Mouse (Mus musculus) stomach, embryonic 14.5 days (tissue): Measurements from ENCODE around the gene Rpa1. TPM values are rescaled to one million over a fixed set of nuclear protein-coding genes. Genes with fewer than 3 reads are reported as not detected.

ENCODE experiments used
- ATAC-seq: fragments of 200-750 bp; cut with Nextera tagmentation; 2 replicates; pipeline ENCODE4 v1.8.0; 2017; ENCODE audit warnings: low read depth, moderate TSS enrichment; ENCODE audit not compliant: insufficient number of reproducible peaks, insufficient read depth, low FRiP score
- H3K27ac ChIP-seq: fragments of 300-500 bp; sonication (generic); 2 replicates; pipeline ENCODE4 v1.5.1; 2014; ENCODE audit warnings: mild to moderate bottlenecking, low read length, moderate library complexity, mixed read lengths
- H3K27me3 ChIP-seq: fragments of 300-500 bp; sonication (generic); 2 replicates; pipeline ENCODE4 v1.6.1; 2014; ENCODE audit warnings: low read length, control low read depth, mixed read lengths; ENCODE audit not compliant: control insufficient read depth, insufficient read depth
- H3K36me3 ChIP-seq: fragments of 300-500 bp; sonication (generic); 2 replicates; pipeline ENCODE4 v1.6.1; 2014; ENCODE audit warnings: mild to moderate bottlenecking, control low read depth, low read length, moderate library complexity, mixed read lengths; ENCODE audit not compliant: control insufficient read depth, insufficient read depth
- H3K4me1 ChIP-seq: fragments of 300-500 bp; sonication (generic); 2 replicates; pipeline ENCODE4 v1.6.1; 2014; ENCODE audit warnings: low read length, control low read depth, mixed read lengths; ENCODE audit not compliant: control insufficient read depth, insufficient read depth
- H3K4me2 ChIP-seq: fragments of 300-500 bp; sonication (generic); replicated peaks from 2 replicates; pipeline ENCODE4 v1.6.1; 2014; ENCODE audit warnings: low read depth, low read length, control low read depth
- H3K4me3 ChIP-seq: fragments of 300-500 bp; sonication (generic); 2 replicates; pipeline ENCODE4 v1.5.1; 2014; ENCODE audit warnings: low read depth, low read length, control low read depth
- H3K9ac ChIP-seq: fragments of 300-500 bp; sonication (generic); replicated peaks from 2 replicates; pipeline ENCODE4 v1.6.1; 2014; ENCODE audit warnings: low read depth, mild to moderate bottlenecking, control low read depth, low read length, moderate library complexity, mixed read lengths
- H3K9me3 ChIP-seq: fragments of 300-500 bp; sonication (generic); 2 replicates; pipeline ENCODE4 v1.6.1; 2016; ENCODE audit warnings: low read depth, low read length, control low read depth; ENCODE audit not compliant: control insufficient read depth
- WGBS: fragments of 180-500 bp; shearing (Covaris S2); extraction: QIAGEN DNeasy Blood & Tissue Kit; methylation state at CpG from one replicate; pipeline ENCODE4 v1.1.7; 2014; 5-methylcytosine and 5-hydroxymethylcytosine counted together
- polyA plus RNA-seq: library from polyadenylated mRNA; unstranded; fragments of >200 nt; fragmentation: Nextera tagmentation; extraction: Ambion mirVana; gene quantifications from 2 replicates; pipeline ENCODE4 v1.2.1, GENCODE M21; 2014

Gene Rpa1
- polyA plus RNA-seq, 1 experiment from 2014 or later: 121 TPM

DNA sequence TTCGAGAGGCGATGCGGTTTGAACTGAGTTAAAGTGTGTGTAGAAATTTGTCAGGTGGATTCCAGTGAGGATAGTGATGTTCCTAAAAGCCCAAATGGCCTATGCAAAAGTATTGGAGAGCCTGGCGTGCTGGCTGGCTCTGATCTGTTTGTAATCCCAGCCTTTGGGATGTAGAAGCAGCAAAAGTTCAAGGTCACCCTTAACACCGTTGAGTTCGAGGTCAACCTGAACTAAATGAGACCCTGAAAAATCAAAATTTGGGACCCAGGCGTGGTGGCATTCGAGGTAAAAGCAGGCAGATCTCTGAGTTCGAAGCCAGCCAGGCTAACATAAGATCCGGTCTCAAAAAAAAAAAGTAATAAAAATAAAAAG is 752 bp upstream of the Rpa1 start:
- Histone ChIP-seq H3K4me3 (peak overlapping the region; percentile 86), H3K4me2 (peak overlapping the region; percentile 83), H3K9ac (peak overlapping the region; percentile 80), H3K4me1 (peaks cover 13% of the 10 kb centered on the region; the same call in 1 of the 2 replicates), H3K36me3 (no peaks in the 10 kb centered on the region), H3K9me3 (no peaks in the 10 kb centered on the region), H3K27me3 (no peaks in the 10 kb centered on the region), H3K27ac (peak overlapping the region; percentile 66; the same call in 1 of the 2 replicates)
- WGBS: 42% methylated on average over 10 of the region's 10 CpGs
- ATAC-seq: no peak

DNA sequence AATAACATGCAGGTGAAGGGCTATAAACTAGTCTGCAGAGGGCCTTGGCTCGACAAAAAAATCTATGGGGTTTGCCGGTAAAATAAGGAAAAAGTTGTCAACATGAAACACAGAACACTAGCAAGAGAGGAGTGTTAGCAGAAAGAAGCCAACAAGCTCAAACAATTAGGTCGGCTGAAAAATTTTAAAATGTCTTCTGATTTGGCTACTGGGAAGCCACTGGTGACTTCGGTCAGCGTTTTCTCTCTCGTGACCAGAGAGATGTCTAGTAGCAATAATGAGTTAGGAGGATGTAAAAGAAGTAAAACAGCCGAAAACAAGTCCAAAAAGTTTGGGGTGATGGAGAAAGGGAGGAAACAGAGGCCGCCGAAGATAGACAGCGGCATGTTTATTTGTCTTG is 528 bp downstream of the Rpa1 start:
- Histone ChIP-seq H3K4me2 (peak overlapping the region; percentile 83), H3K9me3 (no peaks in the 10 kb centered on the region), H3K27me3 (no peaks in the 10 kb centered on the region), H3K4me1 (peaks cover 15% of the 10 kb centered on the region; the same call in 1 of the 2 replicates), H3K4me3 (peak overlapping the region; percentile 86), H3K36me3 (no peaks in the 10 kb centered on the region), H3K27ac (peak overlapping the region; percentile 49; the same call in 1 of the 2 replicates), H3K9ac (peak overlapping the region; percentile 76)
- whole genome bisulfite sequencing: under 1% methylated on average over 10 of the region's 10 CpGs
- ATAC-seq: no peak

DNA sequence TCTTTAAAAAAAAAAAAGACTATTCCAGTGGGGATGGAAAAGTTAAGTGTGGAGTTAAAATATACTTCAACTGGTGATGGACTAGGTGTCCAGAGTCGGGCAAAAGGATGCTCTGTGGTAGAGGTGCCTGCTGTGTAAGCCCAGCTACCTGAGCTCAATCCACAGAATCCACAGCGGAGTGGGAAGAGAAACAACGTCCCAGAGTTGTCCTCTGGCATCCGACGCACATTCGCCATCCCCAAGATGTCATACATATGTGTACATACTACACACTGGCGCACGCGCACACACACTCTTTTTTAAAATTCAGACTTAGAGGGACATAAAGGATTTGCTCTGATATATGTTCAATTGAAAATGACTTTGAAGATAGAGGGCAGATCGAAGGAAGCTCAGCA is 937 bp downstream of the Rpa1 start:
- Histone ChIP-seq H3K27ac (no peak overlapping the region), H3K36me3 (no peaks in the 10 kb centered on the region), H3K27me3 (no peaks in the 10 kb centered on the region), H3K4me1 (peaks cover 15% of the 10 kb centered on the region; the same call in 1 of the 2 replicates), H3K4me2 (peak overlapping the region; percentile 83), H3K4me3 (peak overlapping the region; percentile 86), H3K9ac (peak overlapping the region; percentile 76), H3K9me3 (no peaks in the 10 kb centered on the region)
- 37% methylated on average over 10 of the region's 10 CpGs for WGBS
- ATAC-seq: no peak

- no peaks in the 10 kb centered on the region for H3K9me3 ChIP-seq
- WGBS: 49% methylated on average over 3 of the region's 4 CpGs
- H3K27me3 ChIP-seq: no peaks in the 10 kb centered on the region
- peak overlapping the region; percentile 83 for H3K4me2 ChIP-seq
- no peaks in the 10 kb centered on the region; the same call in 1 of the 2 replicates for H3K36me3 ChIP-seq
- no peak for ATAC-seq
- H3K4me3 ChIP-seq: peak overlapping the region; percentile 9; the same call in 1 of the 2 replicates
- H3K27ac ChIP-seq: no peak overlapping the region
- H3K9ac ChIP-seq: 0 out of 2 replicates have a peak overlapping the region, but pooled peaks have one; percentile 21
- peaks cover 15% of the 10 kb centered on the region; the same call in 1 of the 2 replicates for H3K4me1 ChIP-seq
Measured at GRCm38 (mm10) chr11:75346556-75347187, 1.5 kb downstream of the Rpa1 start.

DNA sequence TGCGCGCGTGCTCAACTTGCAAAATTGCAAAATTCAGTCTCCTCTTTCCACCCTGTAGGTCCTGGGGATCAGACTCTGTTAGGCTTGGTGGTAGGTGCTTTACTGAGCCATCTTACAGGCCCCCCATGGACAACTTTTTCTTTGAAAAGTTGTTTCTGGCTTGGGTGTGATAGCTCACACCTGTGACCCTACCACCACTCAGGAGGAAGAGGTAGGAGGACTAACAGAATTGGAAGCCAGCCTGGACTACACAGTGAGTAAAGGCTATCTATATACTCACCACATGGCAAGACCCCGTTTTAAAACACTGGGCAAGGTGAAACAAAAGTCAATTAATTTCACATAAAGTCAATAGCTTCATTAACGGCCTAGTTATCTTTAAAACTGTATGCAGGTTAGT is 3.4 kb downstream of the Rpa1 start:
- no peak overlapping the region for H3K4me3 ChIP-seq
- 91% methylated on average over 5 of the region's 5 CpGs for WGBS
- no peak overlapping the region for H3K9ac ChIP-seq
- H3K27ac ChIP-seq: no peak overlapping the region
- H3K36me3 ChIP-seq: peaks cover 13% of the 10 kb centered on the region; the same call in 1 of the 2 replicates
- no peak overlapping the region for H3K4me2 ChIP-seq
- H3K9me3 ChIP-seq: no peaks in the 10 kb centered on the region
- peaks cover 15% of the 10 kb centered on the region; the same call in 1 of the 2 replicates for H3K4me1 ChIP-seq
- H3K27me3 ChIP-seq: no peaks in the 10 kb centered on the region
- no peak for ATAC-seq

DNA sequence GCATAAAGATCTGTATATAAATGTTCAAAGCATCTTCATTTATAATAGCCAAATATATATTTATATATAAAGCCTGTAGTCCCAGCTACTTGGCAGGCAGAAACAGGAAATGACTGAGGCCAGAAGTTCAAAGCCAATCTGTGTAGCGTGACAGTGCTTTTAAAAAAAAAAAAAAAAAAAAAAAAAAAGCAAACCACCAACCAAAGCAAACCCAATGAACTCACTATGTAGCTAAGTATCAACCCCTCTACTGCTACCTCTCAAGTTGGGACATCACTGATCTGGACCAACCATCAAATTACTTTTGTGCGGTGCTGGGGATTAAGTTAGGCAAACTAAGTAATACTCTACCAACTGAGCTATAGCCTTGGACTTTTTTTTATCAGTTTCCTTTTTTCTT is 4.0 kb downstream of the Rpa1 start:
- no peak for ATAC-seq
- peaks cover 15% of the 10 kb centered on the region; the same call in 1 of the 2 replicates for H3K4me1 ChIP-seq
- no peak overlapping the region for H3K27ac ChIP-seq
- no peaks in the 10 kb centered on the region for H3K27me3 ChIP-seq
- WGBS: 61% methylated on average over 2 of the region's 2 CpGs
- H3K9ac ChIP-seq: no peak overlapping the region
- no peak overlapping the region for H3K4me2 ChIP-seq
- peaks cover 16% of the 10 kb centered on the region; the same call in 1 of the 2 replicates for H3K36me3 ChIP-seq
- H3K9me3 ChIP-seq: no peaks in the 10 kb centered on the region
- no peak overlapping the region for H3K4me3 ChIP-seq

DNA sequence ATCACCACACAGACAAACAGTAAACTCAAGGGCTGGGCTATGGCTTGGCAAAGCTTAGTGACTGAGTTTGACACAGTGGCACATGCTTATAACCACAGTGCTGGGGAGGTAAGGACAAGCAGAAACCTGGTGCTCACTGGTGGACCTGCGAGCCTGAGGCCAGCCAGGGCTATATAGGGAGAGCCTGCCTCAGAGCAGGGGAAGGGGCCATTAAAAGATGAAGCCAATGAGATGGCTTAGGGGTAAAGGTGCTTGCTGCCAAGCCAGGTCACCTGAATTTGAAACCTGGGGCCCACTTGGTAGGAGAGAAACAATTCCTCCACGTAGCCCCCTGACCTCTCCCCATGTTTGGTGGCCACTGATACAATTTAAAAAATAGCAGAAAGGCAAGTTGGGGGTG is 5.0 kb downstream of the Rpa1 start:
- WGBS: 95% methylated on average over 2 of the region's 2 CpGs
- no peak for ATAC-seq
- no peaks in the 10 kb centered on the region for H3K9me3 ChIP-seq
- H3K36me3 ChIP-seq: peaks cover 19% of the 10 kb centered on the region; the same call in 1 of the 2 replicates
- H3K4me2 ChIP-seq: no peak overlapping the region
- H3K4me1 ChIP-seq: peaks cover 15% of the 10 kb centered on the region; the same call in 1 of the 2 replicates
- no peak overlapping the region for H3K9ac ChIP-seq
- no peaks in the 10 kb centered on the region for H3K27me3 ChIP-seq
- H3K27ac ChIP-seq: peak overlapping the region; percentile 39; the same call in 1 of the 2 replicates
- no peak overlapping the region for H3K4me3 ChIP-seq

DNA sequence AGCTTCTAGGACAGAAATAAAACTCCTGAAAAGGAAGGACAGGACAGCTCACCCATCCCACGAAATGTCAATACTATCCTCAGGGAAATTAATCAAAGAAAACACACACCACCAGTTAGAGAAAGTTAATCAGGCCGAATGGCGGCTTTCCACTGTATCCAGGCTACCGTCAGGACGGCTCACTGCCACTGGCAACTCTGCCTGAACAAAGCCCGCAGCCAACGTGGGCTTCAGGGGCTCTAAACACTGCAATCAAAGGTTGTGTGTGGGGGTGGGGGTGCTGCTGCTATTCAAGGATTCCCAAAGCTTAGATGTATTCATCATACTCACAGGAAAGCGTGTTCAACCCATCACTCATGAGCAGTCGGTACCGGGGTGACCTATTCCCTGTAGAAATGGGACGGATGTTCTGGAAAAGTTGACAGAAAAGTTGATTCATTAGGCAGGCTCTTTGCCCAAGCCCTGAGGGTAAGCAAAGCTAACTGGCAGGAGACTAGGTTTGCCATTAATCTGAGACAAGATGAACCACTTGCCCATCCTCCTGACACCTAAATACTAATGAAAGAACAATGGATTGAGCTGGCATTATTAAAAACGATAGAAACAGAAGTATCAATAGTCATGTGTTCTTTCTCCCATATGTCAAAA is 7.3 kb downstream of the Rpa1 start:
- no peak overlapping the region for H3K4me3 ChIP-seq
- peaks cover 36% of the 10 kb centered on the region; the same call in 1 of the 2 replicates for H3K36me3 ChIP-seq
- H3K4me2 ChIP-seq: no peak overlapping the region
- 0 out of 2 replicates have a peak, but pooled peaks cover 5% of the 10 kb centered on the region for H3K4me1 ChIP-seq
- ATAC-seq: no peak
- WGBS: 84% methylated on average over 12 of the region's 12 CpGs
- no peaks in the 10 kb centered on the region for H3K9me3 ChIP-seq
- H3K27me3 ChIP-seq: no peaks in the 10 kb centered on the region
- H3K9ac ChIP-seq: no peak overlapping the region
- H3K27ac ChIP-seq: no peak overlapping the region
